Mouse (Mus musculus): Measurements from ENCODE around the gene Krt6b. TPM values are rescaled to one million over a fixed set of nuclear protein-coding genes. Genes with fewer than 3 reads are reported as not detected.
"Not testable (repeated sequence)": the region's sequence is repeated elsewhere in the genome, so short reads cannot be mapped to it uniquely, and the experiment has no call there.

Gene Krt6b
- total RNA-seq (2021): not detected

DNA sequence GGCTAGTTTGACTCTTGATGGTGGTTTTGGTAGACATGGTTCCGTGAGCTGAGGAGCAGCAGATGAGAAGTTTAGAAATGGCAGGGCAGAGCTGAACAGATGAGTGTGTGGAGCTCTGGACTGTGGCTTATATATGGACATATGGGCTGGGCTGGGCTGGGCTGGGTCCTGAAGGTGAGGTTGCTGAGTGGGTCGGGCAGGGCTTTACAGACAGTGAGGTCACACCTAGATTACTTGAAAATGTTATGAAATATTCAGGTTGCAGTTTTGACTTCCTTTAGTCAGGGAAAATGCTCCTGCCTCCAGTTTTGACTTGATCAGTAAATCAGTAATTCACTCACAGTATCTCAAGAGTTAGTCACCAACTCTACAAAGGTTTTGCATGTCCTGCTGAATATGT lies at the start of gene Krt6b:
Krt6b (minus strand) TSS at position 101 of the 400 bp plus-strand sequence.
- DNase-seq: no peak

DNA sequence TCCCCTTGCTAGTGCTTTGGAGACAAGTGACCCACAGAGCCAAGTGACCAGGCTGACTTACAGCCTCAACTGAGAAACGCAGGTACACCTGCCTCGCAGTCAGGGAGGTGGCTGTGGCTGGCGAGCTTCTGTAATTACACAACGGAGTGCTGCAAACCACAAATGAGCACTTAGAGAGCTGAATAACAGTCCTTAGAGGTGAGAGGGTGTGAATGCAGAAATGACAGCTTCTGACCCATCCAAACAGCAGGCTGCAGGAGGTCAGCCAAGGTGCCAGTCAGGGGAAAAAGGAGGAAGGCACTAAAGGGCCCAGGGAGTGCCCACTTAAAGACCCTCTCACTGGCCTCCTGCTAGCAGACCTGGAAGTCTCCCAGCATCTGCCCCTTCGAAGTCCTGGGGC lies 44.6 kb upstream of the Krt6b start:
- DNase-seq: no peak

DNA sequence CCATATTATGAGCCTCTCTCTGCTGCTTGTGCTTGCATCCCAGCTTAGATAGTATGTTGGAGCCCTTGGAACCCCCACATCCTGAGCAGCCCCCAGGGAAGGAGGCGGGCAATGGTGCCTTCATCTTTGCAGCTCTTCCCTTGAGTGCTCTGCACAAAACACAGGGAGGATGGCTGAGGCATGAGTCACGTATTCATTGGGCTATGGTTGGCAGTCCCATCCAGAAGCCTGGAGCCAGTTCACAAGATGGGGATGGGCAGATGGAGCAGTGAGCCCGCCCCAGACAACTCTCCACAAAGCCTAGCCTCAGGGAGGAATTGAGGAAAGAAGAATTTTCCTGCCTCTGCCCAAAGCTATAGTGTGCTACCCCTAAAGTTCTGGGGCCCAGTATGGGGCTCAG lies 35.7 kb upstream of the Krt6b start:
- no peak for DNase-seq

DNA sequence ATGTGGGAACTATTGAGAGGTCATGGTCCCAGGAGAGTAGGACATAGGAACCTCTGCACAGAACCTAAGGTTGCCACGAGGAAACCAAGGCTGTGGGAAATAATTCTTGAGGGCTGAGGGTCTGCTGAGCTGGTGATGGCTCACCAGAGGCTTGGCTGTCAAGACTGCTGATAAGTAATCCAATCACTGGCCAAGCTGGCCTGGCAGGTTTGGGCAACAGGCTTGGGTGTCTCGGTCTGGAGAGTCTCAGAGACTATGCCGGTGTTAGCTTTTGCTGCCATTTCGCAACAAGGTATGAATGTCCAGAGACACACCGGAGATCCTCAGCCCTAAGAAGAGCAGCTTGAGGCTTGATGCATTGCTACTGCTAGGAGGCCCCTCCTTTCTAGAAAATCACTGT lies 34.3 kb upstream of the Krt6b start:
- no peak for DNase-seq

DNA sequence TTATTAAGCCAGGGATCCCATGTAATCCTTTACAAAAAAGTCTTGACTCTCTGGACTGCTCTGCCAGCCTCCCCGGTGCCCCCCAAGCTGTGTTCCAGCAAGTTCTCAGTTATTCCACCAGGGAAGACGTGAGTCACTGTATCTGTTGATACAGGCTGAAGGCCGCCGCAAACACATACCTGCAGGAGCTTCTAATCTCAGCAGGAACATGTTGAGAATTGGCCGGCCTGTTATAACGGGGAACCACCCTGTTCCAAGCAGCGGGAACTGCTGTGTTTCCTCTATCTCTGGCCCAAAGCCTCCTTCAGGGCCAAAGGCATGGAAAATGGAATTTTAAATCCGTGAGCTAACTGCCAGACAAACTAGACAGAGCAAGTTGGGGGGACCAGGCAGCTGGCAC lies 33.6 kb upstream of the Krt6b start:
- DNase-seq: no peak

DNA sequence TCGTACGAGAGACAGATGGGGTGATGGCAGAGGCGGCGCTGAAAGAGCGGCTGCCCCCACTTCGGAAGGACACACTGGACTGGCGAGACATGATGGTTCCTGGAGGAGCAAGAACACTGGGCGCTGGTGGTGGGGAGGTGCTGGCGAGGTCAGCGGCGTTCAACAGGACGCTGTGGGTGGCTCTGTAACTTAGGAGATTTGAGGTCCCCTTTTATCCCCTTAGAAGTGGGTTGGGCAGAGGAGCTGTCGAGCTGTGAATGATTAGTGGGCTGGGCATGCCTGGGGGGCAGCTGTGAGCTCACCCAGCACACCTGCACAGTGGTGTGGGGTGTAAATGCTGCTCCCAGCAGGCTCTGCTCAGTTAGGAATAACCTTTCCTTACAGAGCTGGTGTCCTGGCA lies 32.6 kb upstream of the Krt6b start, which contains the start of gene Krt5:
Krt5 (minus strand) TSS at position 179 of the 400 bp plus-strand sequence.
- no peak for DNase-seq

DNA sequence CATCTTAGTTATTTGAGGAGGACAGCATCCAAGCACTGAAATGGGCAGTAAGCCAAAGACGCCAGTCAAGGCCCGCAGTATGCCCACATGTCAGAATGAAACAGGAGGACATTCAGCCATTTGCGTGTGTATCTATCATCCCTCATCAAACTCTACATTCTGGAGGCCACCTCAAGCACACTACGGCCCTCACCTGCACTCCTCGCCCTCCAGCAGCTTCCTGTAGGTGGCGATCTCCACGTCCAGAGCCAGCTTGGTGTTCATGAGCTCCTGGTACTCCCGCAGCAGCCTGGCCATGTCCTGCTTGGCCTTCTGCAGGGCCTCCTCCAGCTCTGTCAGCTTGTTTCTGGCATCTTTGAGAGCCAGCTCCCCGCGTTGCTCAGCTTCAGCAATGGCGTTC lies 28.6 kb upstream of the Krt6b start:
- no peak for DNase-seq

DNA sequence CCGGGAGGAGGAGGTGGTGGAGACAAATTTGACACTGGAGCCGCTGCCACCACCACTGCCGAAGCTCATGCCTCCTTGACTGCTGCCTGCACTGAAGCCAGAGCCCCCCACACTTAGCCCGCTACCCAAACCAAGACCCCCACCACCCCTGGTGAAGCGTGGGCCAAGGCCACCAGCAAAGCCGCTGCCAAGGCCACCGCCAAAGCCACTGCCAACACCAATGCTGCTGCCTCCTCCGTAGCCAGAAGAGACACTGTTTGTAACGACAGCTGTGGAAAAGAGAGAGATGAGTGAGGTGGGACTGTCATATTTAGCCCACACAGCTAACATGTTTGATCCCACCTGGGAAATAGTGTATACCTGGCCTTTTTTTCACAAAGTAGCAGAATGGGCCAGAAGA lies 27.4 kb upstream of the Krt6b start:
- no peak for DNase-seq

DNA sequence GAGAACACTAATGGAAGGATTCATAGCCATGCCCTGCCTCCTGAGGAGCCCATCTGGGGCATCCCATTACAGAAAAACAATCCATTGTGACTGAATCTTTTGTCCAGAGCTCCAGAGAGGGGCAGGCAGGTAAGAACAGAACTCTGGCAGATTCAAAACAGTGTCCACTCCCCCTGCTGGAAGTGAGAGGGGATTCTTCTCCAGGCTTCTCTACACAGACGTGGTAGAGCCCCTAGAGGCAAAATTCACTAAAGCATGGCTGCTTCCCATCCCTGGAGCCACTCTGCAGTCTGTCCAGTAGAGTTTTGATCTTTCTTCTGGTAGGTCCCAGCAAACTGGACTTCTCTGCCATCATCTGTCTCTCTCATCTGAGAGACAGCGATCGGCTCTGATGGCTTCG lies 24.0 kb upstream of the Krt6b start:
- DNase-seq: no peak

DNA sequence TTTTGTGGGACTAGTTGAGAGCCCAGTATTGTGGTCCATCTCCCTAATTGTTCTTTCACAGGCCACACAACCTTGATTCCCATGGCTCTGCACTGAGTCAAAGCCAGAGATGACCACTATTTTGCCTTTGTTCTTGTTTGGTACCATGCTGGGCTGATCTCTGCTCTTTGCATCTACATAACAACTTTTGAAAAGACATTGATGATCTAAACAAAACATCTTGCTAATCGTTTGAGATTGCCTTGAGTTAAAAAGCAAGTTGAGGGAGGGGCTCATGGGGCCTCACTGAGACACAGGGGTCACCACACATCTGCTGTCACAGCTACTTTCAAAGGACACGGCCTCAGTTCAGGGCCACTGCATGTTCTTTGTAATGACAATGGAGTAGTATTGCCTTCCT lies 22.3 kb upstream of the Krt6b start:
- no peak for DNase-seq

DNA sequence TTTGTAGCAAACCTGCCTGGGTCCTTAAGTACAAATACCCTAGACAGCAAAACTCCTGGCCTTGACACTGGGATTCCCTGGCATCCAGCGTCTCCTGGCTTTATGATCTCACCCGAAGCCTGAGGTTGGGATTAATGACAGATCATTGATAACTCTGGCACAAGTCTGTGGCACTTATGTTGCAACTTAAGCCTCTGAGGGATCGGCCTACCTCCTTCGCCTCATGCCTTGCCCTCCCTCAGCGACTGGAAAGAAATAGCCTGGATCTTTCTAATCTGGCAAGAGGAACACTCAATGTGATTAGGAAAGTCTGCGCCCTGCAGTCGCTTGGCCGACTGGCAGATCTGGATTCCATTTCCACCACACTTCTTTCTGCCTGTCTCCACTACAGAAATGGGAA lies 19.8 kb upstream of the Krt6b start:
- DNase-seq: no peak

DNA sequence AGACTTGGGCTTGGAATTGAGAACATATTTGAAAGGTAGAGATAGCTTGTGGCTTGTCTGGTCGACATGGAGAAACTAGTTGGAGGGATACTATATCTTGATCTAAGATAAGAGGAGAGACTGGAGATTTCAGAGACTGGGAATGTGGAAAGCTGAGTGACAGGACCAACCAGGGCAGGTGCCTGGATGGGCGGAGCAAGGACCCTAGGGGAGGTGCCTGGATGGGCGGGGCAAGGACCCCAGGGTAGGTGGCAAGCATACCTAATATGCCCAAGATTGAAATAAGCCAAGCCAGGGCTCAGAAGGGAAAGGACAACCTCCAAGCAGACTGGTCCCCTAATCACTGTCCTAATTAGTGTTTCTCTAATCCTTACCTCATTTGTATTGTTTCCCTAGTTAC lies 19.1 kb upstream of the Krt6b start:
- no peak for DNase-seq

DNA sequence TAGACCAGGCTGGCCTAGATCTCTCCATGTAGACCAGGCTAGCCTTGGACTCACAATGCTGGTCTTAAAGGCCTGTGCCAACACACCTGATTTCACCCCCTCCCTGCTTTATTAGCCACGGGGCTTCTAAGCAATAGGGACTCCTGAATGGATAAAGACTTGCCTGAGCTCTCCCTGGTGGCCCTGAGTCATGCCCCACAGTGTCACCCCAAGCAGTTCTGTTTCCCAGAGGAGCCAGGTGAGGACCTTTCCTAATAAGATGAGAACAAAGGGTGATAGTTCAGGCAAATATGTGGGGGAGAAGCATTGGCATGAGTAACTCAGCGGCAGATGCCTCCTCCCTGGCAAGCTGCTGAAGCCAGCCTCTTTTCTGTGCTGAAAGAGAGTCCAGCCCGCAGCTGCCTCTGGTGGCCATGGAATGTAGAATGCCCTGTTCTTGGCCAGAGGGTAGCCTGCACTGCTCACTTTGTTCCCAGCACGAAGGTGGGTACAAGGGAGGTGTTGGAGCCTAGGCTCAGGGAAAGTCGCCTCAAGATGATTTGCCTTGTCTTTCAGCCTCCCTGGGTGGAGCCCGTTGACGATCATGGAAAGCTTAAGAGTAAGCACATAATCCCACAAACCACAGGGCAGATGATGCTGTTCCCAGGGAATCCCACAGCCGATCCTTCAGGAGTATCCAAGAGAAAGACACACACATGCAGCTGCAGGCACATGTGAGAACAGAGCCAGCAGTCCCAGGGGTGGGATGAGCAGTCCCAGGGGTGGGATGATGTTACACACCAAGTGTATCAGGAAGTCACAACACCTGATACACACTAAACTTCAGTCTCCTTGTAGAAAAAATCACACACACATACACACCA lies 17.5 kb upstream of the Krt6b start:
- DNase-seq: peak; percentile 11 to 14

DNA sequence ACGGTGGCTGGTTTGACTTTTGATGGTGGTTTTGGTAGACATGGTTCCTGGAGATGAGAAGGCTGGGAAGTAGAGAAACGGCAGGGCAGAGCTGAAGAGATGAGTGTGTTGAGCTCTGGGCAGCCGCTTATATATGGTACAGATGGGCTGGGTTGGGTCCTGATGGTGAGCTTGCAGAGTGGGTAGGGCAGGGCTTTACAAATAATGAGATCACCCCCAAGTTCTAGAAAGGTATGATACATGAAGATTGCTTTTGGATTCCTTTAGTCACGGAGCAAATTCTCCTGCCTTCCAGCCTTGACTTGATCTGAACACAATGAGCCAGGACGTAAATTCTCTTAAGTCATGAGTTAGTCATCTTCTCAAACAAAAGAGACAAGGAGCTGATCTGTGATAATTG lies 14.1 kb upstream of the Krt6b start, which contains the start of gene Krt6a:
Krt6a (minus strand) TSS at position 101 of the 400 bp plus-strand sequence.
- DNase-seq: no peak

DNA sequence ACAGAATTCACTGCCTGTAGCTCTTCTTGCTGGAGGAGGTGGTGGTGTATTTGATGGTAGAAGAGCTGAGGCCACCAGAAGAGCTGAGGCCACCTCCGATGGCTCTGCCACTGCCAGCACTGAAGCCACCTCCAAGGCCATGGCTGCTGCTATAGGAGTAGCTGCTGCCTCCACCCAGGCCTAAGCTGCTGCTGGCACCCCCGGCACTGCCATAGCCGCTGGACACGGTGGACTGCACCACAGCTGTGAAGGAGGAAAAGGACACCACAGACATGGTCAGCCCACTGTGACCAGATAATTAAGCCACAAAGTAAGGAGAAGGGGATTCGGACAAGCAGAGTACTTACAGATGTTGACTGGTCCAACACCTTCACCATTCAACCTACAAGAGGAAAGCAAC lies 10.4 kb upstream of the Krt6b start:
- not testable (repeated sequence) for DNase-seq

DNA sequence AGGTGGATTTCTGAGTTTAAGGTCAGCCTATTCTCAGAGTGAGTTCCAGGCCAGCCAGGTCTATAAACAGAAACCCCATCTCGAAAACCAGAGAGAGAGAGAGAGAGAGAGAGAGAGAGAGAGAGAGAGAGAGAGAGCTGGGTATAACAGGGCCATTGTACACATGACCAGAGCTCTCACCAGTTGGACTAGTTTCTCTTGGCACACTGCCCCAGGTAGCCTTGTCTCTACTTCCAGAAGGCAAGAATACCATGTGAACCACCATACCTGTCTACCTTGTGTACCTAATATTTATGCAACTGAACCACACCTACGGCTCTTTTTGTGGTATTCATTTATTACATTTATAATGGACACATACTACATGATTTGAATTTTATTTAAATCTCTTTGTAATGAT lies 8.1 kb upstream of the Krt6b start:
- DNase-seq: no peak

DNA sequence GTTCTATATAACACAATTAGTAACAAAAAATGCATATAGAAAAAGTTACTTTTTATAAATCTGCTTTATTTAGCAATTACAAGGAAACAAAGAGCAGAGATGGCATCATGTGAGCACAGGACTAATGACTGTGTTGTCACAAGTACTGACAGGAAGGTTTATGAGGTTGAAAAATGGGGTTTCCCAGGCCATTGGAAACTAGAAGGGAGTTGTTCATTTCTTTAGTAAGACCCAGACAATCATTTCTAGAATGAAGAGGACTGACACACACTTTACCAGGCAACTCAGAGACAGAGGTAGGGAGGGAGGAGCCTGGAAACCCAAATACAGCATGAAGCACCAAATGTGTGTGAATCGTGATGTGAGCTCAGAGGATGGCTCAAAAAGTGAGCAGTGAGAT lies 4.1 kb downstream of the Krt6b start:
- no peak for DNase-seq

DNA sequence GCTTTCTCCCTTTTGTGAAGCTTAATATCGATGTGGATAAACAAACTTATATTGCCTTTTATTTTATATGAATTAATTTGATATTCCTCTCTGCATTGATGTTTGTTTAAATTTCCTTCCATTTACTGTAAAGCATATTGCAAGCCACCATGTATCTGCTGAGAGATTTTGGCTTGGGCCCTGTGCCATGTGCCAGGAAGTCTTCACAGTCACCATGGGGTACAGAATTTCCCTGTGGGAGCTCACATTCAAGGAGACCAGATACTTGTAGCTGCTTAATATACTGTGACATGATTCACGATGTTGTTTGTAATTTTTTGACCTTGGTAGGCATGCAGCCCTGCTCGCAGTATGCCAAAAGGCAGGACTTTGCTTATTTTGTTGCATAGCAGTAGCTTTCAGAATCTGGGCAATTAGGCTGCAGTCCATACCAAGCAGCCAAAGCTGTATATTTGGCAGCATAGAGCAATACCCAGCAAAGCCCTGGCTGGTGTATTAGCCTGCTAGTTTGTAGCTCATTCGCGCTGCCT lies 27.3 kb downstream of the Krt6b start:
- DNase-seq: no peak

DNA sequence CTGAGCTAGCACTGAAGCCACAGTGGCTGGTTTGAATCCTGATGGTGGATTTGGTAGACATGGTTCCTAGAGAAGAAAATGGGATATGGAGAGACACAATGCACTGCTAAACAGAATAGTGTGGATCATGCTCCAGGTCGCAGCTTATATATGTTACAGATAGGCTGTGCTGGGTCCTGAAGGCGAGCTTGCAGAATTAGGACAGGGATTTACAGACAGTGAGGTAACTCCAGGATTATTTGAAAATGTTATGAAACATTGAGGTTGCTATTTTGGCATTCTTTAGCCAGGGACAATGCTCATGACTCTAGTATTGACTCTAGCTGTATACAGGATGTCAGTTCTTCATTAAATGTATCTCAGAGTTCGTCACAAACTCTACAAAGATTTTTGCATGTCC lies 32.8 kb downstream of the Krt6b start, which contains the start of gene Gm5478:
Gm5478 (minus strand) TSS at position 101 of the 400 bp plus-strand sequence.
- no peak for DNase-seq

DNA sequence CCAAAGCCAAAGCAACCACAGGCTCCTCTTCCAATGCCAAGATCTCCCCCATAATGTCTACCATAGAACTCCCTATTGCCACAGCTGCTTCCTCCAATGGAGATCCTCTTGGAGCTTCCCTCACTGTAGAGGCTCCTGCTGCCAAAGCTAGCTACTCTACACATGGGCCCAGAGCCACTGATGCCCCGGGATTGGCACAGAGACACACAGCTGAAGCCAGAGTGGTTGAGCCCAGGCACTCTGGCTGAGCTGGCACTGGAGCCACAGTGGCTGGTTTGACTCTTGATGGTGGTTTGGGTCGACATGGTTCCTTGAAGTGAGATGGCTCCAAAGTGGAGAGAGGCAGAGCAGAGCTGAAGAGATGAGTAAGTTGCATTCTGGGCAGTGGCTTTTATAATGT lies 52.2 kb downstream of the Krt6b start, which contains the start of gene Gm5414:
Gm5414 (minus strand) TSS at position 305 of the 400 bp plus-strand sequence.
- no peak for DNase-seq
